ENCODE assay signal across 9 mouse cellular contexts in the genomic region with DNA sequence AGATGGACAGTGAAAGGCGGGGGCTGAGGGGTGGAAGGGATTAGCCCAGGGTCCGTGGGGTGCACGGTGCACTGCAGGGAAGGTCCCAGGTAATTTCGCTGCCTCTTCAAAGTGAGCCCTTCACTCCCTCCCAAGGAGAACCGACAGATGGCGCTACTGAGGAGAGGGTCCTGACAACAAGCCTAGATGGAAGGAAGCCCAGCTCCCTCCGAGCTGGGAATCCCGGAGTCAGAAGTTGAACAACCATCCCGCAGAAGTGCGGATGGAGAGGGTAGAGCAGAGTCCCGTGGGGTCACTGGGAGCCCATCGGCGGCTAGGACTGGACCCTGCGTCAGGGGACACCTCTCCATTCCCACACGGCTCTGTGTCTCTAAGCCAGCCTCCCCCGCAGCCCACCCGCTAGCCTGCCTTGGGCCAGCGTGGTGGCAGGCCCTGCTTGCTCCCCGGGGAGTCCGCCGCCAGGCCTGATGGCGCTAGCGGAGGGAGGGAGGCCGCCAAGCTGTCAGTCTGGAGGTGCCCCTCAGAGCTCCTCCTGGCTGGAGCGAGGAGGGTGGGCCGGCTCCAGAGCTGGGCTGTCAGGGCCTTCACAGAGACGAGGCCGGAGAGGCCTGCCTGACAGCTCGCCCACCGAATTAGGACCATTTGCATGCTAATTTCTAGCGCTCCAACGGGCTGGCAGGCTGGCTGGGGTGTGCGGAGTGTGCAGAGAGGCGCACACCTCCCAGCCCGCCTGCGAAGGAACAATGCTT.
DNase-seq lines count a peak whose midpoint lies in the region; ATAC-seq and TF ChIP-seq lines count a peak whose summit lies in the region.
"Had no signal": no experiment of that assay in that cellular context is flagged by ENCODE, and none has a peak within 500 bp of the region (broad histone marks: within the 10 kb centered on the region; RNA-seq: fewer than 3 reads in every experiment).

No protein-coding gene starts in this region.

- no peaks in the 10 kb centered on the region for H3K4me1 ChIP-seq in lung, adult 2 months (ENCODE audit: control insufficient read depth, insufficient read depth, low read length)
- peaks cover 23% of the 10 kb centered on the region for H3K4me1 ChIP-seq in forebrain, embryonic 15.5 days
- peaks cover 13% of the 10 kb centered on the region; the same call in 1 of the 2 replicates for H3K4me1 ChIP-seq in limb, embryonic 12.5 days (replicated peaks)
- peaks cover 12% of the 10 kb centered on the region; the same call in 1 of the 2 replicates for H3K4me1 ChIP-seq in midbrain, embryonic 16.5 days (ENCODE audit: control insufficient read depth, insufficient read depth, low read length)

- H3K36me3 ChIP-seq in forebrain, embryonic 15.5 days = no peaks in the 10 kb centered on the region
- H3K36me3 ChIP-seq in limb, embryonic 12.5 days = no peaks in the 10 kb centered on the region
- no peaks in the 10 kb centered on the region for H3K36me3 ChIP-seq in midbrain, embryonic 16.5 days (ENCODE audit: control insufficient read depth, insufficient read depth, low read length)

- peak overlapping the region; percentile 91 for H3K4me2 ChIP-seq in forebrain, embryonic 15.5 days (replicated peaks)
- H3K4me2 ChIP-seq in limb, embryonic 12.5 days = peak overlapping the region; percentile 74
- peak overlapping the region; percentile 60 for H3K4me2 ChIP-seq in midbrain, embryonic 16.5 days (ENCODE audit: low read length)

- H3K9ac ChIP-seq in forebrain, embryonic 15.5 days (replicated peaks) = peak overlapping the region; percentile 53
- peak overlapping the region; percentile 55 for H3K9ac ChIP-seq in limb, embryonic 12.5 days (replicated peaks)
- H3K9ac ChIP-seq in midbrain, embryonic 16.5 days (ENCODE audit: low read depth, low read length) = peak overlapping the region; percentile 65

- H3K27me3 ChIP-seq in forebrain, embryonic 15.5 days = peaks cover 6% of the 10 kb centered on the region; the same call in 1 of the 2 replicates
- peaks cover 49% of the 10 kb centered on the region for H3K27me3 ChIP-seq in limb, embryonic 12.5 days
- peaks cover 5% of the 10 kb centered on the region; the same call in 1 of the 2 replicates for H3K27me3 ChIP-seq in midbrain, embryonic 16.5 days (ENCODE audit: control insufficient read depth, insufficient read depth, low read depth, low read length)

- no peak for DNase-seq in lung, adult 2 months
- no peak for DNase-seq in lung, adult 18-20 months
- peak; percentile 27 for DNase-seq in cerebellum, adult 11-12 months
- DNase-seq in induced T-regulatory cell, adult 2 months (ENCODE audit: low read depth) = peak; percentile 9
- DNase-seq in yolk sac, embryonic 10.5 days (ENCODE audit: low spot score) = peak; percentile 49

- no peak overlapping the region for H3K4me3 ChIP-seq in lung, adult 2 months (replicated peaks; ENCODE audit: extremely low read depth, low read depth, low read length)
- H3K4me3 ChIP-seq in forebrain, embryonic 15.5 days = peak overlapping the region; percentile 43
- H3K4me3 ChIP-seq in limb, embryonic 12.5 days (replicated peaks) = peak overlapping the region; percentile 42
- peak overlapping the region; percentile 26 for H3K4me3 ChIP-seq in midbrain, embryonic 16.5 days (ENCODE audit: low read depth, low read length)

- peak overlapping the region; percentile 91 for H3K27ac ChIP-seq in forebrain, embryonic 15.5 days (replicated peaks)
- H3K27ac ChIP-seq in limb, embryonic 12.5 days = no peak overlapping the region
- peak overlapping the region; percentile 62 for H3K27ac ChIP-seq in midbrain, embryonic 16.5 days (ENCODE audit: low read length)

- peak; percentile 95 for ATAC-seq in forebrain, embryonic 15.5 days (replicated peaks)
- ATAC-seq in limb, embryonic 12.5 days (ENCODE audit: insufficient number of reproducible peaks, insufficient read depth, low FRiP score, low TSS enrichment, low read depth) = 0 out of 2 replicates have a peak, but pooled peaks have one; percentile 40
- peak; percentile 86 for ATAC-seq in midbrain, embryonic 16.5 days
- ATAC-seq: Patski had no signal

- TF ChIP-seq CTCF in lung, adult 2 months (IDR thresholded peaks at IDR 0.05; ENCODE audit: insufficient read depth, low read length) = peak; percentile 56

- WGBS in lung, adult 2 months = 6% methylated on average over 35 of the region's 36 CpGs
- under 1% methylated on average over 36 of the region's 36 CpGs for WGBS in forebrain, embryonic 15.5 days
- WGBS in limb, embryonic 12.5 days = under 1% methylated on average over 36 of the region's 36 CpGs
- 2% methylated on average over 36 of the region's 36 CpGs for WGBS in midbrain, embryonic 16.5 days

- no peaks in the 10 kb centered on the region for H3K9me3 ChIP-seq in forebrain, embryonic 15.5 days
- H3K9me3 ChIP-seq in limb, embryonic 12.5 days = no peaks in the 10 kb centered on the region
- H3K9me3 ChIP-seq in midbrain, embryonic 16.5 days (replicated peaks; ENCODE audit: control insufficient read depth, low read length, poor library complexity, severe bottlenecking) = no peaks in the 10 kb centered on the region

- TF ChIP-seq POLR2A in lung, adult 2 months (IDR thresholded peaks at IDR 0.05; ENCODE audit: borderline replicate concordance, extremely low read depth, low read depth, low read length) = no peak

Comparison
In these comparisons a context has a peak if more than half of its experiments do, and no peak if none do; other contexts are left out.
1. DNase-seq: peak in cerebellum, adult 11-12 months (single experiment), induced T-regulatory cell, adult 2 months (single experiment) and yolk sac, embryonic 10.5 days (single experiment); none in lung, adult 2 months (single experiment) and lung, adult 18-20 months (0 of 2).
2. ATAC-seq: peak in every context shown above with its lines; median percentile 95 in forebrain, embryonic 15.5 days; 86 in midbrain, embryonic 16.5 days; 40 in limb, embryonic 12.5 days.
3. Peak in every context shown above with its lines, with median percentiles within 50 percentile points of each other: H3K4me2 ChIP-seq and H3K9ac ChIP-seq.